Mouse (Mus musculus) myocyte (in vitro differentiated cells): ENCODE data around the gene Tmem202. TPM values are rescaled to one million over a fixed set of nuclear protein-coding genes. Genes with fewer than 3 reads are reported as not detected.
A peak's percentile ranks its signal among the peaks of the same experiment; 100 is the strongest.

Experiments used
- H3K27me3 ChIP-seq: one replicate; pipeline ENCODE4 v1.6.1; 2011; ENCODE audit not compliant: control insufficient read depth, insufficient read depth, insufficient read length
- H3K36me3 ChIP-seq: one replicate; pipeline ENCODE4 v1.6.1; 2011; ENCODE audit not compliant: control insufficient read depth, insufficient read depth
- H3K4me2 ChIP-seq: one replicate; pipeline ENCODE4 v1.6.1; 2011; ENCODE audit warnings: low read depth, control low read depth
- H3K4me3 ChIP-seq: one replicate; pipeline ENCODE4 v1.5.1; 2011; ENCODE audit warnings: mild to moderate bottlenecking, control low read depth, moderate library complexity
- H3K79me2 ChIP-seq: one replicate; pipeline ENCODE4 v1.6.1; 2011; ENCODE audit not compliant: control insufficient read depth, insufficient read depth
- H3ac ChIP-seq: one replicate; pipeline ENCODE4 v1.6.1; 2011; ENCODE audit not compliant: control insufficient read depth, insufficient read length
- CEBPB ChIP-seq: IDR thresholded peaks from 2 replicates; pipeline ENCODE4 v1.6.1; 2011; ENCODE audit warnings: mild to moderate bottlenecking, moderate library complexity; ENCODE audit not compliant: poor library complexity, insufficient read depth, severe bottlenecking
- E2F4 ChIP-seq: IDR thresholded peaks from one replicate; pipeline ENCODE4 v1.6.1; 2011; ENCODE audit warnings: mild to moderate bottlenecking, control low read depth, moderate library complexity; ENCODE audit not compliant: insufficient read depth
- MAX ChIP-seq: IDR thresholded peaks from one replicate; pipeline ENCODE4 v1.6.1; 2011; ENCODE audit warnings: low read depth, mild to moderate bottlenecking, control low read depth
- MYOD1 ChIP-seq, 3 experiments: IDR thresholded peaks; one replicate each; pipeline ENCODE4 v1.6.1; 2011; ENCODE audit warnings: control low read depth in 2 of 3, low read depth in 2 of 3, mild to moderate bottlenecking in 2 of 3, moderate library complexity in 1 of 3; ENCODE audit not compliant: insufficient read length in 2 of 3, control insufficient read depth in 1 of 3
- MYOG ChIP-seq, 3 experiments: IDR thresholded peaks; one replicate each; pipeline ENCODE4 v1.6.1; 2011; ENCODE audit warnings: control low read depth in 2 of 3, low read depth in 2 of 3, mild to moderate bottlenecking in 2 of 3; ENCODE audit not compliant: insufficient read length in 2 of 3, control insufficient read depth in 1 of 3, insufficient read depth in 1 of 3
- POLR2A ChIP-seq: IDR thresholded peaks from one replicate; pipeline ENCODE4 v1.6.1; 2011; ENCODE audit warnings: low read depth, mild to moderate bottlenecking, control low read depth, moderate library complexity; ENCODE audit not compliant: insufficient read length
- POLR2AphosphoS2 ChIP-seq: IDR thresholded peaks from one replicate; pipeline ENCODE4 v1.6.1; 2011; ENCODE audit warnings: low read depth, control low read depth; ENCODE audit not compliant: insufficient read length
- REST ChIP-seq: IDR thresholded peaks from one replicate; pipeline ENCODE4 v1.6.1; 2011; ENCODE audit warnings: mild to moderate bottlenecking, control low read depth, moderate library complexity; ENCODE audit not compliant: insufficient read depth, insufficient read length
- SRF ChIP-seq: IDR thresholded peaks from one replicate; pipeline ENCODE4 v1.6.1; 2011; ENCODE audit warnings: low read depth; ENCODE audit not compliant: control insufficient read depth, insufficient read length
- TCF12 ChIP-seq: IDR thresholded peaks from one replicate; pipeline ENCODE4 v1.6.1; 2011; ENCODE audit warnings: mild to moderate bottlenecking, control low read depth; ENCODE audit not compliant: poor library complexity, insufficient read depth, severe bottlenecking
- TCF3 ChIP-seq: IDR thresholded peaks from one replicate; pipeline ENCODE4 v1.6.1; 2011; ENCODE audit warnings: low read depth, control low read depth; ENCODE audit not compliant: insufficient read length
- USF1 ChIP-seq: IDR thresholded peaks from one replicate; pipeline ENCODE4 v1.6.1; 2011; ENCODE audit warnings: low read depth, mild to moderate bottlenecking, control low read depth, moderate library complexity
- polyA plus RNA-seq: library from polyadenylated mRNA; unstranded; fragments of >200 nt; fragmentation: generic; extraction: Trizol; gene quantifications from one replicate; pipeline ENCODE4 v1.2.1, GENCODE M21; 2012; ENCODE audit warnings: missing spikeins

The Tmem202 gene
- polyA plus RNA-seq, 1 experiment: 1.2 TPM

GRCm38 (mm10) chr9:59517127-59517526, 22.5 kb downstream of the Tmem202 start:
- Histone ChIP-seq H3ac (no peak overlapping the region), H3K4me3 (no peak overlapping the region), H3K27me3 (no peaks in the 10 kb centered on the region), H3K36me3 (no peaks in the 10 kb centered on the region), H3K79me2 (no peaks in the 10 kb centered on the region), H3K4me2 (no peak overlapping the region)
- TF ChIP-seq SRF (no peak), MYOG (IDR thresholded peaks at IDR 0.05; ENCODE audit: control insufficient read depth in 1 of 3, insufficient read depth in 1 of 3, insufficient read length in 2 of 3, low read depth in 2 of 3) (no peak), POLR2AphosphoS2 (no peak)

DNA sequence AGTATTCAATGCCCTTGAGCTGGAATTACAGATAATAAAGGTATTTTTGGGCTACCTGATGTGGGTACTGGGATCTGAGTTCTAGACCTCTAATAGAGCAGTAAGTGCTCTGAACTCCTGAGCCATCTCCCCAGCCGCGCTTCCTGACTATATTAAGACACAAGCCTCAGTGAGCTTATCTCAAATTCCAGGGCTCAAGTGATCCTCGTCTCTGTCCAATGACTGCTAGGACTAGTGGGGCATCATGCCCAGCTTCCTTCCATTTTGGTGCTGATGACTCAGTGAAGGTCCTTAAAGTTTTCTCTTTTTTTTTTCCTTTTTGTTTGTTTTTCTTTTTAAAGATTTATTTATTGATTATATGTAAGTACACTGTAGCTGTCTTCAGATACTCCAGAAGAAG, 24.6 kb downstream of the Tmem202 start:
- TF ChIP-seq USF1: no peak
- Histone ChIP-seq H3ac (no peak overlapping the region), H3K4me2 (peak overlapping the region; percentile 22), H3K4me3 (no peak overlapping the region), H3K79me2 (no peaks in the 10 kb centered on the region), H3K36me3 (no peaks in the 10 kb centered on the region), H3K27me3 (no peaks in the 10 kb centered on the region)

GRCm38 (mm10) chr9:59512381-59512780, 27.3 kb downstream of the Tmem202 start:
- H3ac ChIP-seq: no peak overlapping the region
- no peak overlapping the region for H3K4me3 ChIP-seq
- no peaks in the 10 kb centered on the region for H3K36me3 ChIP-seq
- no peak for TF ChIP-seq TCF12
- TF ChIP-seq MYOD1 (IDR thresholded peaks at IDR 0.05; ENCODE audit: control insufficient read depth in 1 of 3, insufficient read length in 2 of 3, low read depth in 2 of 3): no peak
- TF ChIP-seq CEBPB: no peak
- no peak for TF ChIP-seq TCF3
- no peak for TF ChIP-seq POLR2A
- TF ChIP-seq MAX: no peak
- TF ChIP-seq REST: no peak
- TF ChIP-seq USF1: no peak
- TF ChIP-seq MYOG (IDR thresholded peaks at IDR 0.05; ENCODE audit: control insufficient read depth in 1 of 3, insufficient read depth in 1 of 3, insufficient read length in 2 of 3, low read depth in 2 of 3): no peak
- TF ChIP-seq SRF: no peak
- no peak for TF ChIP-seq E2F4
- TF ChIP-seq POLR2AphosphoS2: no peak
- H3K79me2 ChIP-seq: no peaks in the 10 kb centered on the region
- H3K4me2 ChIP-seq: peak overlapping the region; percentile 50
- H3K27me3 ChIP-seq: no peaks in the 10 kb centered on the region

DNA sequence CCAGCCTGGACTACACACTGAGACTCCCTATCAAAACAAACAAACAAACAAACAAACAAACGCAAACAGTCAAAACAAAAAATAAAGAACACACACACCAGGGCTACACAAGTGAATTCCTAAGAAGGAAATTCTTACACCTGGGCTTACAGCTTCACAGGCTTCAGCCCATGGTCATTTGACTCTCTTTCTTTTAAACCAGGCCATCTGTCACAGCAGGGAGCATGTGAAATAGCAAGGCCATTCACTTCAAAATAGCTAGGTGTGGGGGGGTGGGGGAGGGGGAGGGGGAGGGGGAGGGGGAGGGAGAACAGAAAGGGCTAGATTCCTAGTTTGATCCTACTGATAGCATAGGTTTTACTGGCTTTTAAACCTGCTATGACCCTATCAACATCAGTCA, 31.5 kb downstream of the Tmem202 start:
- no peaks in the 10 kb centered on the region for H3K36me3 ChIP-seq
- no peak overlapping the region for H3K4me3 ChIP-seq
- no peak overlapping the region for H3K4me2 ChIP-seq
- TF ChIP-seq E2F4: no peak
- no peak for TF ChIP-seq REST
- TF ChIP-seq CEBPB: no peak
- no peak for TF ChIP-seq TCF12
- TF ChIP-seq USF1: no peak
- TF ChIP-seq SRF: no peak
- TF ChIP-seq TCF3: no peak
- no peak for TF ChIP-seq POLR2A
- TF ChIP-seq POLR2AphosphoS2: no peak
- TF ChIP-seq MAX: no peak
- no peak for TF ChIP-seq MYOD1 (IDR thresholded peaks at IDR 0.05; ENCODE audit: control insufficient read depth in 1 of 3, insufficient read length in 2 of 3, low read depth in 2 of 3)
- H3K79me2 ChIP-seq: no peaks in the 10 kb centered on the region
- no peaks in the 10 kb centered on the region for H3K27me3 ChIP-seq
- H3ac ChIP-seq: no peak overlapping the region

GRCm38 (mm10) chr9:59487331-59487730, 52.3 kb downstream of the Tmem202 start:
- H3K36me3 ChIP-seq: no peaks in the 10 kb centered on the region
- peak overlapping the region; percentile 97 for H3ac ChIP-seq
- H3K4me3 ChIP-seq: peak overlapping the region; percentile 81
- TF ChIP-seq SRF (no peak), CEBPB (no peak), TCF12 (no peak)
- H3K79me2 ChIP-seq: peaks cover 35% of the 10 kb centered on the region
- peak overlapping the region; percentile 83 for H3K4me2 ChIP-seq
- H3K27me3 ChIP-seq: no peaks in the 10 kb centered on the region

GRCm38 (mm10) chr9:59486549-59487065, 53.0 kb downstream of the Tmem202 start, which contains the start of gene Arih1:
Gene Arih1 (minus strand): TSS chr9:59486618.
- TF ChIP-seq CEBPB: no peak
- TF ChIP-seq SRF: peak; percentile 86
- peak in 2 of 3 experiments; percentile 18 to 43 for TF ChIP-seq MYOD1 (IDR thresholded peaks at IDR 0.05; ENCODE audit: control insufficient read depth in 1 of 3, insufficient read length in 2 of 3, low read depth in 2 of 3)
- TF ChIP-seq POLR2AphosphoS2: peak; percentile 99
- peak in 2 of 3 experiments; percentile 6 to 33 for TF ChIP-seq MYOG (IDR thresholded peaks at IDR 0.05; ENCODE audit: control insufficient read depth in 1 of 3, insufficient read depth in 1 of 3, insufficient read length in 2 of 3, low read depth in 2 of 3)
- no peak for TF ChIP-seq E2F4
- no peak for TF ChIP-seq USF1
- TF ChIP-seq TCF12: no peak
- no peak for TF ChIP-seq MAX
- TF ChIP-seq TCF3: no peak
- TF ChIP-seq REST: peak; percentile 53
- peak; percentile 96 for TF ChIP-seq POLR2A
- Histone ChIP-seq H3K27me3 (no peaks in the 10 kb centered on the region), H3K4me2 (peak within 1 kb of the TSS; percentile 86), H3K4me3 (peak within 1 kb of the TSS; percentile 81), H3K36me3 (no peaks in the 10 kb centered on the region), H3ac (peak within 1 kb of the TSS; percentile 97), H3K79me2 (peaks cover 43% of the 10 kb centered on the region)
